Mouse (Mus musculus) 3T3-L1 (cell line): ENCODE measurements around the gene Sipa1l1.
A peak's percentile ranks its signal among the peaks of the same experiment; 100 is the strongest.

Experiments
- DNase-seq: peaks from one replicate; pipeline ENCODE4 v3.0.0-alpha.2; 2015; ENCODE audit warnings: low read depth, low spot score

The Sipa1l1 gene

GRCm38 (mm10) chr12:82294906-82295887 is 126.1 kb downstream of the Sipa1l1 start:
- no peak for DNase-seq

DNA sequence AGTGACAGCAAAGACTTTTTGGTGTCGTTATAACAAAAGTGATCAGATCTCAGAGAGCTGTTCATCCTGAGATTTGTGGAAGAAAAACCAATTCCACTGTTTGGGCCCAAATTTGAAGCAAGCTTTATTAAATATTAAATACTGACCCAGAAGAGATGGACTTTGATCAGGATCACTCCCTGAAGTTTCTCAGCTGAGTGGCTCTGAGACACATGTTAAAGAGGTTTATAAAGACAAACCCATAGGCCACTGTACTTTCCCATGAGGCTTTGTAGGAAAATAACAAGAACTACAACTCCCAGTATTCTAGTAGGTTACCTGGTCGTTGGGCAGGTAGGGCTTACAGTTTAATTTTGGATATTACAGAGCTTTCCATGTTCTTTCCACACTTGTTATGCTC is 127.2 kb downstream of the Sipa1l1 start:
- DNase-seq = no peak

GRCm38 (mm10) chr12:82297196-82297595 is 128.1 kb downstream of the Sipa1l1 start:
- no peak for DNase-seq

DNA sequence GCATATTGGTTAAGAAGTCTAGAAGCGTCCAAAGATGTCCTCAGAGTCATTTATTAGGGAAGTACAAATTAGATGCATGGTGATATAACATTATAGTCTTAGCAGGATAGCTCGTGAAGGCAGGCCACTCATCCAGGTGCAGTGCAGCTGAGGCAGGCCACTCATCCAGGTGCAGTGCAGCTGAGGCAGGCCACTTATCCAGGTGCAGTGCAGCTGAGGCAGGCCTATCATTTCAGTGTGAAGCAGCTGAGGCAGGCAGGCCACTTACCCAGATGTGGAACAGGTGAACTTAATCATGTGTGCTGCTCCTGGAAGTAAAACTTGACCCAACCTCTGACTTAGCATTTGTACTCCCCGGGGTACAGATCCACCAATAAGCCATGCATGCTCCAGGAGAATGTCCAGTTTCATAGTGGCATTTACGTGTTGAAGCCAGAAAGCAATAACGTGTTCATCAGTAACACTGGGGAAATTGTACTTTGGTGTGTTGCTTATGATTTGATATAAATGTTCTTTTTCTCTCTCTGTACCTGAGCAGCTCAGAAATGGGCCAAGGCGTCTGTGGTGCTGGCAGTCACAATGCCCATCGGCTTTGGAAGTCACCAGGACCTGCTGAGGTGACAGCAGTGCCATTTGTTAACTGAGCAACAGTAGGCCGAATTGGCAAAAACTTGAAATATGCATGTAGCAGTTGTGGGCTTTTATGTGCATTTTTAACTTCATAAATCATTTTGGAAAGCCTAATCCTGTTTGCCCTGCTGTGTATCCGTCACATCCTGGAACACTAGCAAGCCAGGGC is 129.7 kb downstream of the Sipa1l1 start:
- no peak for DNase-seq

DNA sequence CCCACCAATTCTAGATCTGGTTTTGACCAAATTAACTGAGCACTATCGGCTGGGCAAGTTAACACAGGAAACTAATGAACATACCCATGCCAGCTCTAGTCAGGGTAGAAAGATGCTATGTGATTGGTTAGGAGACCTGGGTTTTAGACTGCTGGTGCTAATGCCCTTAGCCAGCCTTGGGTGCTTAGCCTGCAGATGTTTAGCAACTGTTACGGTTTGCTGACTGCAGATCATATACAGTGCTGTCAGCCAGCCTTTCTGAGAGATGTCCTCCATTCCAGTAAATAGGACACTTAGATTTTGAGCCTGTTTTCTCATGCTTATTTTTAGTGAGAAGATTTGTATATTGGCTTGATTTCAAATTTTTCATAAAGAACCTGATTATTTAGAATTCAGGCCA is 135.0 kb downstream of the Sipa1l1 start:
- no peak for DNase-seq

DNA sequence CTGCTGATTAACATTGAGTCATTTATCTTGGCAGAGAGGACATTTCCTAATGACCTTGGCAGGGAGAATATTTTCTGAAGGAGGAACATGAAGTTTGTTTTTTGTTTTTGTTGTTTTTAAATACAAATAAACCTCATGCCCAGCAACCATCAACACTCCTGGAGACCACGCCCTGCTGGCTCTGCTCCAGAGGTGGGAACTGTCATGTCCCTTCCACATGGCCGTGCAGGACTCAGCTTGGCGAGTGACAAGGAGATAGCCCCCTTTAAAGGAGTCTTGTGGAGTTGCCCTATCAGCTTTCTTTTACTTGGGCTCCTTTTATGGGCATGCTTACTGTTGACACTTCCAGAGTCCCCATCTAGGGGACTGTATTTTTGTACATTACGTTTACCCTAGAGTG is 136.9 kb downstream of the Sipa1l1 start:
- DNase-seq = no peak

- DNase-seq = no peak
Measured at GRCm38 (mm10) chr12:82311593-82311992, 142.5 kb downstream of the Sipa1l1 start.

DNA sequence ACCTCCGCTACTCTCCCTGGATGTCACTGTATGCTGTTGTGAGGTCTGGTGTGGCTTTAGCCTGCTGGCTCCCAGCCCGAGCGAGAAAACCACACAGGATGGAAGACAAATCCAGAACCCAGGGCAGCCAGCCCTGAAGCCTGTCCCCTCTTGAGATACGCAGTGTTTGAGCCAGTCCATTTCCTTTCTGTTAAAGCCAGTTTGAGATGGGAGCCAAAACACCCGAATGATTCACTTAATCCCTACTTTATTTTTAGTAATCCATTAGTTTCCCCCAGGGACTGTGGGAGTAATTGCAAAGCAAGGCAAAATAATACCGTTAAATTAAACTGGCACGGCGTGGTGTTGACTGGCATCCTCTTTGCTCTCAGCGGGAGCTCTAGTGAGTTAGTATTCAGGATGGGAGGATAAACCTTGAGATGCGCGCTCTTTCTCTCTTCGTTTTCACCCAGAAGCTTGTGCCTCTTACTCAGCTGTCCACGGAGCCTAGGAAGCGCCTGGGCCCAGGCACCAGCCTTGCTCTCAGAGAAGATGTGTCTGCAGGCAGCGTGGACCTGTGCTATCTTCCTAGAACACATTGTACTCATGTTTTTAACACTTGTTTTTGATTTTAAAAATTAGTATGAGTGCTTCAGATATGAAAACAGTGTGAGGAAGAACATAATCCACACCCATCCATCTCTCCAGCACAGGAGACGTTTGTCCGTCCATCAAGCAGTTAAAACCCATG is 143.1 kb downstream of the Sipa1l1 start:
- no peak for DNase-seq

DNA sequence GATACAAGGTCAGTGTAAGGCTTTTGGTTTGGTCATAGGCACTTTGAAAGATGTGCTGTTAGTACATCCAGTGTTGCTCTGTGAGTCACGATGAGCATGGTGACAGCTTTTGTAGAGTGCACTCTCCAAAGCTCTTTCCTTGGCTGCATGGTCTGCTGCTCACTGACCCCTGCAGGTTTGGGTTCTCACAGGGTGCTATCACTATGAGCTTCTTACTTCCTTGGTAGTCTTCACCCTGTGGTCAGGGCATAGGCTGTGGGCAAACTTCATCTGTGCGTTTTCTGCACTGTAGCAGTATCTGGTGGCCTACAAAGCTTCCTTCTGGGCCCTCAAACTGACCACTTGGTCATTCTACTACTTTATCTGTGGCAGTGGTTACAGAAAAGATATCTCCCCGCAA is 144.0 kb downstream of the Sipa1l1 start:
- no peak for DNase-seq

DNA sequence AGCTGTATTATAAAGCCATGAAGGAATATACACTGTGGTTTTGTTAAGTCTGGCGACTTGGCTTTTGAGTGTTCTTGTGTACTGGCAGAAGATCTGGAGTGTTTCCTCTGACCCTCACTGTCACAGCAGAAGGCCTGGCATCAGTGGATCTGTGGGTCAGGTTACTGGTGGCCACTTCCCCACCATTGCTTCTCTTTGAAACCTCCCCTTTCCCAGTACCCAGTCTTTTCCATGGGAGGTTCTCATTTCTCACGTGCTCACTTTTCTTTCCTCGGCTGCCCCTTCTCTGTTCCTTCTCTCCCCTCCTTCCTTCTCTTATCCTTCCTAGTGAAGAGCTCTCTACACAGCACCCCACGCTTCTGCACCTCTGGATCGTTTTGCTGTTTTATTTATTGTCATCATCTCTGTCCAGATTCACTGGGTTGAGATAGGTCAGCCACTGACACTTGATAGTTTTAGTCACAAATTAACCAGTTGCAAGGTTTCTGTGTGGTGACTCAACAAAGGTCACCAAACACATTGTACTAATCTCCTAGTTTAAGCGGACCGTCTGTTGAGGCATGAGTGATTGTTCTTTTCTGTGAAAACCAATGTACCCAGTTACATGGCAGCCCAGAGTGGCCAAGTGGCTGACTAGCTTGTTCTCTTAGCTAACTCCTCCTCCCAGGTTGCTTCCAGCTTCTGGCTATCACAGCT is 150.5 kb downstream of the Sipa1l1 start:
- no peak for DNase-seq

- no peak for DNase-seq
Measured at GRCm38 (mm10) chr12:82320204-82320603, 151.1 kb downstream of the Sipa1l1 start.

- no peak for DNase-seq
Measured at GRCm38 (mm10) chr12:82321397-82321796, 152.3 kb downstream of the Sipa1l1 start.

- no peak for DNase-seq
Measured at GRCm38 (mm10) chr12:82321855-82322254, 152.7 kb downstream of the Sipa1l1 start.

DNA sequence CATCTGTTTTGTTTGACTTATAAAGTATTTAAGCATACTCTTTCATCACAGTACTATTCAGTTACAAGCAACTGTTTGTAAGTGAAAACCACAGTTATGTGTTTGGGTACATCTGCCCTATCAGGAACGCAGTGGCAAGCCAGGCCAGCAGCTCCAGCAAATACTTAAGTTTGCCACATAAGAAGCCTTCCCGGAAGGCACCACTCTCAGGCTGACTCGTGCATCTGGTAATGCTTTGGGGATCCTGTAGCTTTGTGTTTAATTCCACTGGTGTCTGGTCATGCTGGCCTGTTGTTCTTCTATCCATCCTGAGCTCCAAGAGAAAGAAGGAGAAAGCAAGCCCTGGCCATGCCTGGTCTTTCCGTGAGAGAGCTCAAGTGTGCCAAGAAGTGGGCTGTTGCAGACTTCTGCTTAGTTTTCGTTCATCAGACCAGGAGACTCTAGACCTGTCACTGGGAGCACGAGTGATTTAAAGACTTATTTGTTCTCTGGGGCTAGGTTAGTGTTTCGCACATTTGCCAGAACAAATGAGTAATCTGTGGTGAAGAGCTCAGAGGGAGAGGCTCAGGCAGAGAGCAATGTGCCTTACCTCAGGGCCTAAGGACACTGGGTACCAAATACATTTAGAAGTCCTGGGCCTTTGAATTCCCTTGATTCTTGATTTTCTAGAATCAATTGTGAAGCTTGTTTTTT is 153.8 kb downstream of the Sipa1l1 start:
- peak; percentile 79 for DNase-seq

- no peak for DNase-seq
Measured at GRCm38 (mm10) chr12:82324621-82325020, 155.5 kb downstream of the Sipa1l1 start.

DNA sequence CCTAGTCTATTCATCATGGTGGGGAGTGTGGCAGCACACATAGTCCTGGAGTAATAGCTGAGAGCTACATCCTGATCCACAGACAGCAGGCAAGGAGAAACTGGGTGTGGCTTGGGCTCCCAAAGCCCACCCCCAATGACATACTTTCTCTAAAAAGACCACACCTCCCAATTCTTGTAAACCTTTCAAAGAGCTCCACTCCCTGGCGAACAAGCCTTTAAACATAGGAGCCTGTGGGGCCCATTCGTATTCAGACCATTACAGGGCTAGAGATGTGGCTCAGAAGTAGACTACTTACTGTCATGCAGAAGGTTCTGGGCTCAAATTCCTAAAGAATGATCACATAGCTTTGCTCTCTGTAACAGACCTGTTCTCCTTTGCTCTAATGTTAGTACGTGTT is 156.4 kb downstream of the Sipa1l1 start:
- DNase-seq = peak; percentile 7

DNA sequence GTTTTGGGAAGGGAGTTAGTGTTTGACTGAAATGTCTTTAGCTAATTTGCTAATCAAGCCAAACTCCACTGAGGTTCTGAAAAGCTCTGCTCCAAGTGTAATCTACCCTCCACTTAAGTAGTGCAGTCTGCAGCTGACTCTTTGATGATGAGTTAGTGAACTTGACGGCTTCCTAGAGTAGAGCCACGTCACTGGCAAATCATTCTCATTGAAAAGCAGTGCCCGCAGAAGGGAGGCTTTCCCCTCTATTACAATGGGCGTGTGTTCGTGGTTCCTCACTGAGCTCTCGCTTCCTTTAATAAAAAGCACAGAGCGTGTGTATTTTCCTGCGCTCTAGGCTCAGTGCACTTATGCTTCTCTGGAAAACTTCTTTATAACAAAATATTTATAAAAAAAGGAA is 157.3 kb downstream of the Sipa1l1 start:
- DNase-seq = no peak

DNA sequence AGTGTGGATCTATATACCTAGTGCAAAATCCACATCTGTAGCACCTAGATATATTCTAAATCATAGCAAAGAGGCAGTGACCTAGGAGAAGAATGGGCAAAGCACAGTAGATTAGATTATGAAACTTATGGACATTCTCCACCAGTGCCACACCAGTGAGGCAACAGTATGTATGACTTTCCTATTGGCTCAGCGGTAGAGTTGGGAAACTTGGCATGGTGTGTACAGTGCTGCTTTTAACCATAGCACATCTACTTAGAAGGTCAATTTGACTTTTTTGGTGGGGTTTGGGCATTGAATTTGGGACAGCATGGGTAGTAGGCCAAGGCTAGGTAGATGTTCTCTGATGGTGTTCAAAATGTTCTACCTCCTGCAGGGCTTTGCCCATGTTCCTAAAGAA is 159.0 kb downstream of the Sipa1l1 start:
- no peak for DNase-seq

DNA sequence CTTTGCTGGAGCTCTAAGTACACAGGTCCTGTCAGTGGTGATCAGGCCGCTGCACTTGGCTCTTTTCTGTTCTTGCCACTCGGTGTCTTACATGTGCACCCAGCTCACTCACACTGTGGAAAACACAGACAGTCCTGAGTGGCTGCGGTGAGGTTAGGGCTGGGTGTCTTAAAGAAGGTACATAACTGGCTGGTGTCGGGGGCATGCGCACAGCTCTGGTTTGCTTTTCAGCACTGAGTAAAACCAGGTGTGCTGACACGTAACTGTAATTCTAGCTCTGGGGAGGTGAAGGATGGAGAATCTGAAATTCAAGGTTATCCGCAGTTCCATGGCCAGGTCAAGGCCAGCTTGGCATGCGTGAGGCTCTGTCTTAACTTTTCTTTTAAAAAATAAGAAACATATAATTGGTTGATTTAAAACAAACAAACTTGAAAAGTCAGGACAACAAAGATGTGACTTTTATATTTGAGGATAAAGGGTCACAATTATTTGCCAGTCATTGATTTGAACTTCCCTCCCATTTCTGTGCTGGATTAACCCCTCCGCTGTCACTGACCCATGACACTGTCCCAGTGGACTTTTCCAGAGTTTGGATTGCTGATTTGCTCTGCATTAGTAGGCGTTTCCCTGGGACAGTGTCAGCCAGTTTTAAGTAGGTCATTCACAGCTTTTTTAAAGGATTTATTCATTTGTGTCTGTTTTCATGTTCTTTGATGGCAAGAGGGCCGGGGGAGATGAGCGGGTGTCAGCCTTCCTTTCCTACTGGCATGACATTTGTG is 163.9 kb downstream of the Sipa1l1 start:
- no peak for DNase-seq

DNA sequence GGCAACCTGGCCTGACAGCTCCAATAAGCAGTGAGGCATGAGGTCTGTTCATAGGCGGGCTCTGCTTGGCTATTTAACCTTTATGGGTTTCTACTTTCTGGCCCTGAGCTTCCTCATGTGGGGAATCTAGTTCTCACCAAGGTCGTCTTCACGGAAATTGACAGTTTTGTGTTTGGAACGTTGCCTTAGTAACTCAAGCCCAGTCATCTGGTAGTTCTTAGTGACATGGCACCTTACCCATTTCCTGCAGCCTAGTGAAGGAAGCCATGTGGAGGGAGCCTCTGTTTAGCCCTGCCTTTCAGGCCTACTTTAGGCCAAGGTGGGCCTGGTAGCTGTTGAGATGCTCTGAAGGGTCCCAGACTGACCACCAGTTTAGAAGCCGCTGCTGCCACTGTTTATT is 164.9 kb downstream of the Sipa1l1 start:
- no peak for DNase-seq
